Mouse (Mus musculus) heart, adult 18-20 months (tissue): ENCODE measurements around the gene Cep97. TPM values are rescaled to one million over a fixed set of nuclear protein-coding genes. Genes with fewer than 3 reads are reported as not detected.
"Not testable (repeated sequence)": the region's sequence is repeated elsewhere in the genome, so short reads cannot be mapped to it uniquely, and the experiment has no call there.

ENCODE experiments used
- DNase-seq, 2 experiments: peaks; one replicate each; pipeline ENCODE4 v3.0.0; 2021 to 2022; ENCODE audit warnings: mixed read lengths in 1 of 2
- long read RNA-seq, 2 experiments: library from polyadenylated mRNA; stranded (forward); transcript quantifications; one replicate each; pipeline ENCODE4 v2.0.0; 2021
- total RNA-seq, 2 experiments: library from RNA; stranded (reverse); gene quantifications; 2 replicates each; pipeline ENCODE4 v1.2.3; 2021

Gene Cep97
- 1 to 10 TPM; 3.9 to 4.8 TPM for total RNA-seq
- long read RNA-seq, experiment 1, full-length matches to known transcripts: 1 of 2 reads
- long read RNA-seq, experiment 1, partial matches to known transcripts: 0 of 2 reads
- long read RNA-seq, experiment 1, other reads (novel, unspliced or antisense): 1 of 2 reads
- long read RNA-seq, experiment 2: 0 reads

- peak; percentile 94 to 96 for DNase-seq
Measured at GRCm38 (mm10) chr16:55934453-55935037, at the start of gene Cep97. Gene Cep97, minus strand, starts transcription at chr16:55934855.

GRCm38 (mm10) chr16:55974903-55975285 lies 40.2 kb upstream of the Cep97 start:
- DNase-seq: peak in 1 of 2 experiments; percentile 71

GRCm38 (mm10) chr16:55974256-55974902 lies 39.7 kb upstream of the Cep97 start:
- DNase-seq: peak; percentile 94 to 95

GRCm38 (mm10) chr16:55973431-55974255 lies 39.0 kb upstream of the Cep97 start, which contains the start of gene Zbtb11:
Gene Zbtb11, plus strand, starts transcription at chr16:55973883.
- peak; percentile 99 for DNase-seq

GRCm38 (mm10) chr16:55972626-55973201 lies 38.1 kb upstream of the Cep97 start:
- DNase-seq: no peak

- no peak for DNase-seq
Measured at GRCm38 (mm10) chr16:55971735-55972615, 37.3 kb upstream of the Cep97 start.

- no peak for DNase-seq
Measured at GRCm38 (mm10) chr16:55970416-55970815, 35.8 kb upstream of the Cep97 start.

- DNase-seq: peak in 1 of 2 experiments; percentile 46
Measured at GRCm38 (mm10) chr16:55969147-55969546, 34.5 kb upstream of the Cep97 start.

- DNase-seq: no peak
Measured at GRCm38 (mm10) chr16:55967221-55967620, 32.6 kb upstream of the Cep97 start.

- peak; percentile 96 to 98 for DNase-seq
Measured at GRCm38 (mm10) chr16:55966212-55966871, 31.7 kb upstream of the Cep97 start, which contains the start of gene Rpl24. Gene Rpl24, plus strand, starts transcription at chr16:55966275.

- peak; percentile 35 to 43 for DNase-seq
Measured at GRCm38 (mm10) chr16:55964126-55964949, 29.7 kb upstream of the Cep97 start.

- DNase-seq: not testable (repeated sequence)
Measured at GRCm38 (mm10) chr16:55963068-55963467, 28.4 kb upstream of the Cep97 start.

GRCm38 (mm10) chr16:55954196-55954595 lies 19.5 kb upstream of the Cep97 start:
- not testable (repeated sequence) for DNase-seq

GRCm38 (mm10) chr16:55952771-55953170 lies 18.1 kb upstream of the Cep97 start:
- DNase-seq: no peak

- DNase-seq: no peak
Measured at GRCm38 (mm10) chr16:55951679-55952327, 17.1 kb upstream of the Cep97 start.

GRCm38 (mm10) chr16:55950946-55951678 lies 16.5 kb upstream of the Cep97 start:
- peak; percentile 79 to 92 for DNase-seq

- no peak for DNase-seq
Measured at GRCm38 (mm10) chr16:55950462-55950861, 15.8 kb upstream of the Cep97 start.

GRCm38 (mm10) chr16:55948963-55949362 lies 14.3 kb upstream of the Cep97 start:
- peak in 1 of 2 experiments; percentile 45 for DNase-seq
